13 mouse cellular contexts compared by ENCODE assay signal in genomic region chr3:22091266-22091550, GRCm38 (mm10). TPM values are rescaled to one million over a fixed set of nuclear protein-coding genes. Genes with fewer than 3 reads are reported as not detected.
DNase-seq lines count a peak whose midpoint lies in the region; ATAC-seq and TF ChIP-seq lines count a peak whose summit lies in the region.
"Had no signal": no experiment of that assay in that cellular context is flagged by ENCODE, and none has a peak within 500 bp of the region (broad histone marks: within the 10 kb centered on the region; RNA-seq: fewer than 3 reads in every experiment).

No protein-coding gene starts in this region.

- H3K9me3 ChIP-seq in embryonic facial prominence, embryonic 12.5 days, result no peaks in the 10 kb centered on the region
- H3K9me3 ChIP-seq in embryonic facial prominence, embryonic 10.5 days, result no peaks in the 10 kb centered on the region
- no peaks in the 10 kb centered on the region for H3K9me3 ChIP-seq in kidney, embryonic 16.5 days (ENCODE audit: low read length)
- H3K9me3 ChIP-seq: embryonic facial prominence, embryonic 15.5 days had no signal

- no peak overlapping the region for H3K27ac ChIP-seq in embryonic facial prominence, embryonic 12.5 days
- no peak overlapping the region for H3K27ac ChIP-seq in embryonic facial prominence, embryonic 10.5 days (replicated peaks)
- H3K27ac ChIP-seq in layer of hippocampus, adult 2 months, result peak overlapping the region; percentile 29; the same call in 1 of the 2 replicates
- peak overlapping the region; percentile 60; the same call in 1 of the 2 replicates for H3K27ac ChIP-seq in kidney, embryonic 16.5 days (ENCODE audit: low read length)
- H3K27ac ChIP-seq: embryonic facial prominence, embryonic 15.5 days had no signal

- H3K4me1 ChIP-seq in embryonic facial prominence, embryonic 12.5 days, result peaks cover 26% of the 10 kb centered on the region
- H3K4me1 ChIP-seq in embryonic facial prominence, embryonic 10.5 days, result peaks cover 26% of the 10 kb centered on the region
- H3K4me1 ChIP-seq in kidney, embryonic 16.5 days (ENCODE audit: insufficient read depth, low read length), result peaks cover 39% of the 10 kb centered on the region

- no peak overlapping the region for H3K4me2 ChIP-seq in embryonic facial prominence, embryonic 12.5 days (replicated peaks)
- H3K4me2 ChIP-seq in kidney, embryonic 16.5 days (replicated peaks; ENCODE audit: low read depth, low read length), result no peak overlapping the region
- H3K4me2 ChIP-seq: embryonic facial prominence, embryonic 15.5 days had no signal

- 70% methylated on average over 3 of the region's 3 CpGs for WGBS in embryonic facial prominence, embryonic 12.5 days
- WGBS in embryonic facial prominence, embryonic 10.5 days, result 83% methylated on average over 3 of the region's 3 CpGs
- 44% methylated on average over 3 of the region's 3 CpGs for WGBS in kidney, embryonic 16.5 days

- no peak overlapping the region for H3K4me3 ChIP-seq in embryonic facial prominence, embryonic 12.5 days
- H3K4me3 ChIP-seq in embryonic facial prominence, embryonic 10.5 days, result no peak overlapping the region
- no peak overlapping the region for H3K4me3 ChIP-seq in layer of hippocampus, adult 2 months
- no peak overlapping the region for H3K4me3 ChIP-seq in kidney, embryonic 16.5 days (ENCODE audit: low read length)
- H3K4me3 ChIP-seq: embryonic facial prominence, embryonic 15.5 days had no signal

- ATAC-seq in embryonic facial prominence, embryonic 12.5 days (ENCODE audit: insufficient number of reproducible peaks, insufficient read depth, low FRiP score, low TSS enrichment), result 0 out of 2 replicates have a peak, but pooled peaks have one; percentile 22
- peak; percentile 47; the same call in 1 of the 2 replicates for ATAC-seq in kidney, embryonic 16.5 days (ENCODE audit: low FRiP score, low TSS enrichment)
- ATAC-seq in neutrophil, adult 5-6 weeks (ENCODE audit: extremely low read depth, insufficient number of reproducible peaks, low FRiP score, poor library complexity, severe bottlenecking), result peak; percentile 42; the same call in 1 of the 2 replicates
- ATAC-seq in frontal cortex, adult (ENCODE audit: low TSS enrichment), result no peak
- ATAC-seq: forebrain, embryonic 16.5 days had no signal

- H3K27me3 ChIP-seq in embryonic facial prominence, embryonic 12.5 days, result no peaks in the 10 kb centered on the region
- H3K27me3 ChIP-seq in embryonic facial prominence, embryonic 10.5 days (replicated peaks; ENCODE audit: low read depth, poor library complexity, severe bottlenecking), result no peaks in the 10 kb centered on the region
- no peaks in the 10 kb centered on the region for H3K27me3 ChIP-seq in kidney, embryonic 16.5 days (ENCODE audit: insufficient read depth, low read length)
- H3K27me3 ChIP-seq: embryonic facial prominence, embryonic 15.5 days had no signal

- H3K36me3 ChIP-seq in embryonic facial prominence, embryonic 12.5 days, result no peaks in the 10 kb centered on the region
- no peaks in the 10 kb centered on the region for H3K36me3 ChIP-seq in embryonic facial prominence, embryonic 10.5 days (replicated peaks)
- no peaks in the 10 kb centered on the region for H3K36me3 ChIP-seq in kidney, embryonic 16.5 days (ENCODE audit: insufficient read depth, low read length)
- H3K36me3 ChIP-seq: embryonic facial prominence, embryonic 15.5 days had no signal

- TF ChIP-seq CTCF in layer of hippocampus, adult 2 months (conservative IDR thresholded peaks at IDR 0.05), result no peak

- no peak overlapping the region for H3K9ac ChIP-seq in embryonic facial prominence, embryonic 12.5 days
- H3K9ac ChIP-seq in kidney, embryonic 16.5 days (replicated peaks; ENCODE audit: low read length), result no peak overlapping the region
- H3K9ac ChIP-seq: embryonic facial prominence, embryonic 15.5 days had no signal

- no peak for DNase-seq in embryonic facial prominence, embryonic 10.5 days (ENCODE audit: low spot score)
- no peak for DNase-seq in layer of hippocampus, adult 2 months (ENCODE audit: low spot score in 2 of 2)
- DNase-seq in layer of hippocampus, adult 8-10 months (ENCODE audit: low spot score in 2 of 2), result no peak
- DNase-seq in natural killer cell, adult 2 months (ENCODE audit: low spot score in 2 of 2), result no peak
- DNase-seq: cerebellum, postnatal 14 days; gastrocnemius, postnatal 36 days; heart, postnatal 4 days had no signal

RNA-seq across cellular contexts. Expression of gene Tbl1xr1, which starts 14.8 kb away (rescaled TPM):
- 37.5 and 39.8 TPM in 2 replicates for polyA plus RNA-seq in embryonic facial prominence, embryonic 12.5 days (2016; fragmentation: Nextera tagmentation; extraction: Ambion mirVana)
- polyA plus RNA-seq in embryonic facial prominence, embryonic 10.5 days (2016; fragmentation: Nextera tagmentation; extraction: Ambion mirVana), result 23.0 and 25.7 TPM in 2 replicates
- total RNA-seq in layer of hippocampus, adult 2 months (2021), result 100 to 1,000 TPM; 154 to 161 TPM
- total RNA-seq in layer of hippocampus, adult 8-10 months (2022), result 100 to 1,000 TPM; 130 to 150 (median 140) TPM
- polyA plus RNA-seq in kidney, embryonic 16.5 days (2015; fragmentation: Nextera tagmentation; extraction: Ambion mirVana), result 19.2 and 23.2 TPM in 2 replicates
- 100.0 and 122 TPM in 2 replicates for total RNA-seq in neutrophil, adult 5-6 weeks (2017)

Comparison
In these comparisons a context has a peak if more than half of its experiments do, and no peak if none do; other contexts are left out.
1. H3K27ac ChIP-seq: peak in layer of hippocampus, adult 2 months (single experiment) and kidney, embryonic 16.5 days (single experiment); none in embryonic facial prominence, embryonic 12.5 days (single experiment) and embryonic facial prominence, embryonic 10.5 days (single experiment).